Mouse (Mus musculus) adrenal gland, postnatal 4 days (tissue): Measurements from ENCODE around the gene Gm49387. TPM values are rescaled to one million over a fixed set of nuclear protein-coding genes. Genes with fewer than 3 reads are reported as not detected.

Experiments used
- DNase-seq, 2 experiments: peaks; one replicate each; pipeline ENCODE4 v3.0.0; 2021 to 2022; ENCODE audit warnings: low spot score in 2 of 2, mixed read lengths in 2 of 2
- total RNA-seq, 2 experiments: library from RNA; stranded (reverse); gene quantifications; 2 replicates each; pipeline ENCODE4 v1.2.3; 2021

Gene Gm49387
- total RNA-seq, 2 experiments from 2014 or later = not detected

- no peak for DNase-seq
Observed at GRCm38 (mm10) chr14:31532656-31533055, 108.0 kb downstream of the Gm49387 start.

- no peak for DNase-seq
Observed at GRCm38 (mm10) chr14:31531506-31532148, 109.1 kb downstream of the Gm49387 start.

GRCm38 (mm10) chr14:31530847-31531246 lies 109.8 kb downstream of the Gm49387 start:
- no peak for DNase-seq

GRCm38 (mm10) chr14:31525040-31525810 lies 115.5 kb downstream of the Gm49387 start:
- DNase-seq = no peak

GRCm38 (mm10) chr14:31521318-31521717 lies 119.4 kb downstream of the Gm49387 start:
- no peak for DNase-seq

GRCm38 (mm10) chr14:31519165-31519564 lies 121.5 kb downstream of the Gm49387 start:
- DNase-seq = no peak

- DNase-seq = no peak
Observed at GRCm38 (mm10) chr14:31515895-31516294, 124.8 kb downstream of the Gm49387 start.

- DNase-seq = no peak
Observed at GRCm38 (mm10) chr14:31510322-31510721, 130.4 kb downstream of the Gm49387 start.

GRCm38 (mm10) chr14:31509911-31510310 lies 130.8 kb downstream of the Gm49387 start:
- DNase-seq = no peak

GRCm38 (mm10) chr14:31506456-31506855 lies 134.2 kb downstream of the Gm49387 start:
- DNase-seq = no peak

GRCm38 (mm10) chr14:31503406-31503805 lies 137.3 kb downstream of the Gm49387 start:
- no peak for DNase-seq

Other genes starting within 250 kb of the Gm49387 start
- 100 to 1,000 TPM; 136 to 140 TPM for gene Sh3bp5, start 204.8 kb downstream of the Gm49387 start, total RNA-seq
- 10 to 100 TPM; 34.9 to 40.3 TPM for gene Eaf1, start 146.5 kb downstream of the Gm49387 start, total RNA-seq
- 10 to 100 TPM; 36.3 to 40.2 TPM for gene Mettl6, start 145.8 kb downstream of the Gm49387 start, total RNA-seq
- under 1 TPM; 0.51 to 0.76 TPM for gene Colq, start 49.5 kb downstream of the Gm49387 start, total RNA-seq
- gene Btd, start 150 bp upstream of the Gm49387 start, total RNA-seq = 10 to 100 TPM; 62.4 to 63.5 TPM
- gene Hacl1, start 408 bp upstream of the Gm49387 start, total RNA-seq = 10 to 100 TPM; 75.9 to 86.7 TPM
- gene Ankrd28, start 189.8 kb upstream of the Gm49387 start, total RNA-seq = 10 to 100 TPM; 38.1 to 47.9 TPM